Mouse (Mus musculus) C2C12 (cell line): ENCODE results near the gene Ddx59.

Experiments
- CTCF ChIP-seq: IDR thresholded peaks from one replicate; pipeline ENCODE4 v1.5.1; 2011; ENCODE audit not compliant: control insufficient read depth, insufficient read depth, insufficient read length
- FOSL1 ChIP-seq: IDR thresholded peaks from one replicate; pipeline ENCODE4 v1.8.0; 2011; ENCODE audit warnings: mild to moderate bottlenecking, low read length; ENCODE audit not compliant: poor library complexity, insufficient read depth, severe bottlenecking
- MAX ChIP-seq: IDR thresholded peaks from one replicate; pipeline ENCODE4 v1.6.1; 2011; ENCODE audit warnings: mild to moderate bottlenecking, control low read depth
- MYOD1 ChIP-seq: IDR thresholded peaks from one replicate; pipeline ENCODE4 v1.6.1; 2011; ENCODE audit warnings: low read depth; ENCODE audit not compliant: control insufficient read depth, insufficient read length
- MYOG ChIP-seq: IDR thresholded peaks from one replicate; pipeline ENCODE4 v1.6.1; 2011; ENCODE audit not compliant: control insufficient read depth, insufficient read length; ENCODE audit errors: extremely low read depth
- USF1 ChIP-seq: IDR thresholded peaks from one replicate; pipeline ENCODE4 v1.6.1; 2011; ENCODE audit warnings: low read depth, mild to moderate bottlenecking, control low read depth, moderate library complexity

DNA sequence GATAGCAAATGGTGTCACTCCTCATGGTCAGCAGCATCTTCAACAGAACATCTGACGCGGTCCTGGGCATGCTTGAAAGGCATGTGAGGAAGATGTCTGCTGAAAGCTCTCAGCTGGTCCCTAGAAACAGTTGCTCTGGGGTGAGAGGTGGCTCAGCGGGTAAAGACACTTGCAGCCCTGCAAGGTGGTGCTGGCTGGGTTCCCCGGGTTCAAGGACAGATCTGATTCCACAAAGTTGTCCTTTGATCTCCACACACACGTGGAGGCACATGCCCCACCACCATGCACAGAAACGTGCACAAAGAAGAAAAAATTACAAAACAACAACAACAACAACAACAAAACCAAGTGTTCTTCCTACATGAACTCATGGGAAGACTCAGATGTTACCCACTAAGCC is 41.7 kb downstream of the Ddx59 start:
- TF ChIP-seq FOSL1 (no peak), CTCF (no peak), MYOG (no peak), MAX (no peak), MYOD1 (no peak), USF1 (no peak)
